Mouse (Mus musculus): ENCODE results near the gene Atg7.

DNA sequence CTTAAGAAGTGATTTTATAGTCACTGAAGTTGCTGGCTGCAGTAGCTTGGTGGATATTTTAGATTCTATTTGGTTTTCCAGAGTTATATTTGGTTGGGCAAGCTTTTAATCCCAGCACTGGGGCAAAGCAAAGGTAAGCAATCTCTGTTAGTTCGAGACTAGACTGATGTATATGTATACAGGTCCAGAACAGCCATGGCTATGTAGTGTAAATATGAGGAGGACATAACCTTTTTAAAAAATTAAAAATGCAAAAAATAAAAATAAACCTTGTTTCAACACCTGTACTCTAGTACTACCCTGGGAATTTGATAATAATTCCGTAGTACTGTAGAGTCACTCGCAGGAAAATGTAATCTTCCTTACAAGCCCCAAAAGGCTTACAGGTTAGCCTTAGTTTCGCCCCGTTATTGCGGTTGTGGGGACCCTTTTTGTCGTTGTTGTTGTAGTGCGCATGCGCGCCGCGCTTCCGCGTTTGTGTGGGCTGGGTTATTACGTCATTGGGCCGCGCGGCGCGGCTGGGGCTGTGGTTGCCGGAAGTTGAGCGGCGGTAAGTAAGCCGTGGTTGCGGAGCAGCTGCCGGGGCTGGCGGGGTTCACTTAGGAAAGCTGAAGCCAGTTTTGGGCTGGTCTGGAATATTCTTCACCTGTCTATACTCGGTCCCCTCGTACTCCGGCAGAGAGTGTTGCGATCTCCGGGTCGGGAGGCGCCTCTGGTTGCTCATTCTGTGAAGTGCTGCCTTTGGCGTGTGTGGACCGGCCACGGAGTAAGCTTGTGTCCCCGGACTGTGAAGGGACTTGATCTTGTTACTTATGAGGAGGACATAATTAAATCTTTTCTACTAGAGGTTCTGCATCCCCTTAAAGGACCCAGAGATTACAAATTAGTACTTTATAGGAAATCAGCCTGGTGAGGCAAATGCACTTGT lies at the start of gene Atg7:
- TF ChIP-seq POLR2A (IDR thresholded peaks at IDR 0.05; ENCODE audit: insufficient read depth, low read depth, low read length) (peak; percentile 52; the same call in 1 of the 2 replicates), CTCF (IDR thresholded peaks at IDR 0.05; ENCODE audit: insufficient read depth, low read depth, low read length) (no peak)

All from olfactory bulb, adult 2 months (tissue).